Mouse (Mus musculus) megakaryocyte progenitor cell, adult 5-6 weeks (primary cell): ENCODE results near the gene Grm1. TPM values are rescaled to one million over a fixed set of nuclear protein-coding genes. Genes with fewer than 3 reads are reported as not detected.

Experiments
- ATAC-seq: replicated peaks from 2 replicates; pipeline ENCODE4 v1.8.0; 2016; ENCODE audit warnings: mild to moderate bottlenecking, moderate TSS enrichment, inconsistent platforms; ENCODE audit not compliant: poor library complexity
- total RNA-seq, 2 experiments: library from RNA; stranded (forward) in 1 of 2; stranded (reverse) in 1 of 2; fragments of 157-497, 149-512 nt in 1 of 2; fragments of 200-1000 nt in 1 of 2; gene quantifications; 2 replicates each; pipeline versions ENCODE4 v1.2.3 to v1.2.4; 2015 to 2017

Gene Grm1
- total RNA-seq, 2 experiments from 2014 or later: 0.05 TPM; not detected in 1

- no peak for ATAC-seq
Measured at GRCm38 (mm10) chr10:10835406-10835805, 246.8 kb downstream of the Grm1 start.

GRCm38 (mm10) chr10:10834828-10835227 is 247.3 kb downstream of the Grm1 start:
- no peak for ATAC-seq

GRCm38 (mm10) chr10:10831141-10831540 is 251.0 kb downstream of the Grm1 start:
- ATAC-seq: no peak

GRCm38 (mm10) chr10:10827308-10827707 is 254.8 kb downstream of the Grm1 start:
- no peak for ATAC-seq

GRCm38 (mm10) chr10:10818061-10818460 is 264.1 kb downstream of the Grm1 start:
- ATAC-seq: no peak

GRCm38 (mm10) chr10:10814631-10815216 is 267.4 kb downstream of the Grm1 start:
- no peak for ATAC-seq

GRCm38 (mm10) chr10:10812750-10813711 is 269.1 kb downstream of the Grm1 start:
- ATAC-seq: no peak

GRCm38 (mm10) chr10:10809777-10810176 is 272.4 kb downstream of the Grm1 start:
- no peak for ATAC-seq

- no peak for ATAC-seq
Measured at GRCm38 (mm10) chr10:10795321-10795720, 286.8 kb downstream of the Grm1 start.

- no peak for ATAC-seq
Measured at GRCm38 (mm10) chr10:10790458-10790857, 291.7 kb downstream of the Grm1 start.

- ATAC-seq: no peak
Measured at GRCm38 (mm10) chr10:10789967-10790366, 292.2 kb downstream of the Grm1 start.

- no peak for ATAC-seq
Measured at GRCm38 (mm10) chr10:10787906-10788416, 294.2 kb downstream of the Grm1 start.

- ATAC-seq: no peak
Measured at GRCm38 (mm10) chr10:10785122-10785521, 297.0 kb downstream of the Grm1 start.

GRCm38 (mm10) chr10:10774827-10775226 is 307.3 kb downstream of the Grm1 start:
- no peak for ATAC-seq

GRCm38 (mm10) chr10:10763015-10763414 is 319.1 kb downstream of the Grm1 start:
- ATAC-seq: no peak

GRCm38 (mm10) chr10:10761274-10761673 is 320.9 kb downstream of the Grm1 start:
- no peak for ATAC-seq

GRCm38 (mm10) chr10:10760801-10761200 is 321.4 kb downstream of the Grm1 start:
- ATAC-seq: no peak

GRCm38 (mm10) chr10:10751033-10751432 is 331.1 kb downstream of the Grm1 start:
- no peak for ATAC-seq

GRCm38 (mm10) chr10:10744097-10744496 is 338.1 kb downstream of the Grm1 start:
- ATAC-seq: peak; percentile 52

- peak; percentile 81 for ATAC-seq
Measured at GRCm38 (mm10) chr10:10742172-10742571, 340.0 kb downstream of the Grm1 start.

- ATAC-seq: no peak
Measured at GRCm38 (mm10) chr10:10741314-10741713, 340.8 kb downstream of the Grm1 start.

- peak; percentile 76 for ATAC-seq
Measured at GRCm38 (mm10) chr10:10740729-10741128, 341.4 kb downstream of the Grm1 start.
